Mouse (Mus musculus) neural tube, embryonic 11.5 days (tissue): ENCODE data around the gene Cpvl. TPM values are rescaled to one million over a fixed set of nuclear protein-coding genes. Genes with fewer than 3 reads are reported as not detected.

Experiments used
- ATAC-seq: fragments of 200-750 bp; cut with Nextera tagmentation; 2 replicates; pipeline ENCODE4 v1.8.0; 2017; ENCODE audit warnings: moderate number of reproducible peaks, mild to moderate bottlenecking, moderate TSS enrichment, moderate library complexity; ENCODE audit not compliant: insufficient read depth, low FRiP score, low TSS enrichment
- DNase-seq: peaks from one replicate; pipeline ENCODE4 v3.0.0-alpha.2; 2015; ENCODE audit warnings: low spot score
- H3K27ac ChIP-seq: fragments of 300-500 bp; sonication (generic); 2 replicates; pipeline ENCODE4 v1.5.1; 2014; ENCODE audit warnings: low read depth, mild to moderate bottlenecking, low read length
- H3K27me3 ChIP-seq: fragments of 300-500 bp; sonication (generic); 2 replicates; pipeline ENCODE4 v1.6.1; 2014; ENCODE audit warnings: mild to moderate bottlenecking, low read length, mixed read lengths; ENCODE audit not compliant: control insufficient read depth, insufficient read depth
- H3K36me3 ChIP-seq: fragments of 300-500 bp; sonication (generic); 2 replicates; pipeline ENCODE4 v1.6.1; 2014; ENCODE audit warnings: mild to moderate bottlenecking, low read length, moderate library complexity, mixed read lengths; ENCODE audit not compliant: control insufficient read depth, insufficient read depth
- H3K4me1 ChIP-seq: fragments of 300-500 bp; sonication (generic); 2 replicates; pipeline ENCODE4 v1.6.1; 2014; ENCODE audit warnings: low read length, mixed read lengths; ENCODE audit not compliant: control insufficient read depth, insufficient read depth
- H3K4me2 ChIP-seq: fragments of 300-500 bp; sonication (generic); 2 replicates; pipeline ENCODE4 v1.6.1; 2014; ENCODE audit warnings: low read depth, mild to moderate bottlenecking, moderate library complexity
- H3K4me3 ChIP-seq: fragments of 300-500 bp; sonication (generic); 2 replicates; pipeline ENCODE4 v1.5.1; 2014; ENCODE audit warnings: low read depth, low read length
- H3K9ac ChIP-seq: fragments of 300-500 bp; sonication (generic); 2 replicates; pipeline ENCODE4 v1.6.1; 2014; ENCODE audit warnings: mild to moderate bottlenecking, low read length
- H3K9me3 ChIP-seq: fragments of 300-500 bp; sonication (generic); 2 replicates; pipeline ENCODE4 v1.6.1; 2016; ENCODE audit warnings: low read length; ENCODE audit not compliant: control insufficient read depth
- WGBS: fragments of 180-500 bp; shearing (Covaris S2); extraction: QIAGEN DNeasy Blood & Tissue Kit; methylation state at CpG from one replicate; pipeline ENCODE4 v1.1.7; 2014; 5-methylcytosine and 5-hydroxymethylcytosine counted together
- polyA plus RNA-seq: library from polyadenylated mRNA; unstranded; fragments of >200 nt; fragmentation: Nextera tagmentation; extraction: Ambion mirVana; gene quantifications from 2 replicates; pipeline ENCODE4 v1.2.1, GENCODE M21; 2014

The Cpvl gene
- polyA plus RNA-seq, 1 experiment from 2014 or later = not detected

GRCm38 (mm10) chr6:53854971-53855856 lies 123.3 kb downstream of the Cpvl start:
- Histone ChIP-seq H3K4me1 (no peaks in the 10 kb centered on the region), H3K27me3 (no peaks in the 10 kb centered on the region), H3K9me3 (no peaks in the 10 kb centered on the region), H3K4me3 (no peak overlapping the region), H3K36me3 (no peaks in the 10 kb centered on the region), H3K9ac (no peak overlapping the region), H3K27ac (no peak overlapping the region), H3K4me2 (no peak overlapping the region)
- no peak for ATAC-seq
- 79% methylated on average over 12 of the region's 12 CpGs for WGBS
- no peak for DNase-seq

GRCm38 (mm10) chr6:53854226-53854625 lies 124.2 kb downstream of the Cpvl start:
- DNase-seq (no peak), ATAC-seq (no peak)
- H3K4me1 ChIP-seq = no peaks in the 10 kb centered on the region
- no peak overlapping the region for H3K4me3 ChIP-seq
- no peaks in the 10 kb centered on the region for H3K27me3 ChIP-seq
- H3K27ac ChIP-seq = no peak overlapping the region
- H3K9me3 ChIP-seq = no peaks in the 10 kb centered on the region
- no peak overlapping the region for H3K4me2 ChIP-seq
- no peak overlapping the region for H3K9ac ChIP-seq
- no peaks in the 10 kb centered on the region for H3K36me3 ChIP-seq
- 85% methylated on average over 2 of the region's 2 CpGs for WGBS

- Histone ChIP-seq H3K4me2 (no peak overlapping the region), H3K27ac (no peak overlapping the region), H3K36me3 (no peaks in the 10 kb centered on the region), H3K9ac (no peak overlapping the region), H3K27me3 (no peaks in the 10 kb centered on the region), H3K9me3 (no peaks in the 10 kb centered on the region), H3K4me1 (no peaks in the 10 kb centered on the region), H3K4me3 (no peak overlapping the region)
- 53% methylated on average over 3 of the region's 3 CpGs for WGBS
- DNase-seq (no peak), ATAC-seq (no peak)
Measured at GRCm38 (mm10) chr6:53853546-53853945, 124.9 kb downstream of the Cpvl start.

GRCm38 (mm10) chr6:53844626-53845025 lies 133.8 kb downstream of the Cpvl start:
- H3K27ac ChIP-seq = no peak overlapping the region
- 94% methylated on average over 17 of the region's 17 CpGs for WGBS

GRCm38 (mm10) chr6:53825213-53825612 lies 153.3 kb downstream of the Cpvl start:
- DNase-seq = no peak
- no peak overlapping the region for H3K4me3 ChIP-seq
- H3K27ac ChIP-seq = no peak overlapping the region
- no peak overlapping the region for H3K4me2 ChIP-seq
- peaks cover 3% of the 10 kb centered on the region; the same call in 1 of the 2 replicates for H3K4me1 ChIP-seq
- WGBS = 79% methylated on average over 4 of the region's 4 CpGs
- no peaks in the 10 kb centered on the region for H3K9me3 ChIP-seq
- peaks cover 7% of the 10 kb centered on the region; the same call in 1 of the 2 replicates for H3K27me3 ChIP-seq
- no peak overlapping the region for H3K9ac ChIP-seq
- no peak for ATAC-seq
- H3K36me3 ChIP-seq = no peaks in the 10 kb centered on the region

More at GRCm38 (mm10) chr6:53844626-53845025, 133.8 kb downstream of the Cpvl start:
- ATAC-seq (no peak), DNase-seq (no peak)
- H3K9me3 ChIP-seq = no peaks in the 10 kb centered on the region
- no peaks in the 10 kb centered on the region for H3K36me3 ChIP-seq
- H3K4me2 ChIP-seq = no peak overlapping the region
- H3K4me1 ChIP-seq = no peaks in the 10 kb centered on the region
- no peaks in the 10 kb centered on the region for H3K27me3 ChIP-seq
- no peak overlapping the region for H3K4me3 ChIP-seq
- H3K9ac ChIP-seq = no peak overlapping the region

Other genes starting within 250 kb of the Cpvl start
- gene Tril, start 157.8 kb downstream of the Cpvl start, polyA plus RNA-seq = 19.6 and 24.0 TPM in 2 replicates
- 22.2 and 24.2 TPM in 2 replicates for gene Chn2, start 60.9 kb upstream of the Cpvl start, polyA plus RNA-seq